Mouse (Mus musculus) MEL (cell line): Measurements from ENCODE around the gene Pih1d2. TPM values are rescaled to one million over a fixed set of nuclear protein-coding genes. Genes with fewer than 3 reads are reported as not detected.

Experiments
- DNase-seq: peaks from one replicate; pipeline ENCODE4 v3.0.0; 2011; ENCODE audit warnings: low read depth, low spot score
- H3K27ac ChIP-seq: 2 replicates; pipeline ENCODE4 v1.5.1; 2012; ENCODE audit warnings: low read depth, mild to moderate bottlenecking, control low read depth, low read length, moderate library complexity; ENCODE audit not compliant: control insufficient read depth
- H3K27me3 ChIP-seq, 2 experiments: fragments of 150-350 bp in 1 of 2; sonication (generic) in 1 of 2; 2 replicates each; pipeline ENCODE4 v1.6.1; 2012; ENCODE audit warnings: low read length in 2 of 2, mild to moderate bottlenecking in 2 of 2, improper control_type of control experiment in 1 of 2, moderate library complexity in 1 of 2; ENCODE audit not compliant: insufficient read depth in 2 of 2, control insufficient read depth in 1 of 2
- H3K36me3 ChIP-seq, 2 experiments: 2 replicates each; pipeline ENCODE4 v1.6.1; 2012 to 2014; ENCODE audit warnings: low read length in 2 of 2, improper control_type of control experiment in 1 of 2, inconsistent platforms in 1 of 2, mild to moderate bottlenecking in 1 of 2; ENCODE audit not compliant: insufficient read depth in 2 of 2, control insufficient read depth in 1 of 2
- H3K4me1 ChIP-seq, 2 experiments: fragments of 150-350 bp in 1 of 2; sonication (generic) in 1 of 2; 2 replicates each; pipeline ENCODE4 v1.6.1; 2012; ENCODE audit warnings: low read length in 2 of 2, improper control_type of control experiment in 1 of 2, mild to moderate bottlenecking in 1 of 2; ENCODE audit not compliant: insufficient read depth in 2 of 2, control insufficient read depth in 1 of 2
- H3K4me3 ChIP-seq, 2 experiments: fragments of 150-350 bp in 1 of 2; sonication (generic) in 1 of 2; 2 replicates each; pipeline ENCODE4 v1.5.1; 2012; ENCODE audit warnings: low read depth in 2 of 2, low read length in 2 of 2, mild to moderate bottlenecking in 2 of 2, moderate library complexity in 2 of 2, control low read depth in 1 of 2, improper control_type of control experiment in 1 of 2; ENCODE audit not compliant: control insufficient read depth in 1 of 2, insufficient read depth in 1 of 2
- H3K79me2 ChIP-seq: 2 replicates; pipeline ENCODE4 v1.6.1; 2012; ENCODE audit warnings: mild to moderate bottlenecking, low read length, moderate library complexity; ENCODE audit not compliant: control insufficient read depth, poor library complexity, insufficient read depth
- H3K9ac ChIP-seq: 2 replicates; pipeline ENCODE4 v1.6.1; 2012; ENCODE audit warnings: low read depth, mild to moderate bottlenecking, control low read depth, low read length, moderate library complexity; ENCODE audit not compliant: control insufficient read depth, poor library complexity, severe bottlenecking
- H3K9me3 ChIP-seq: fragments of 150-350 bp; sonication (generic); replicated peaks from 2 replicates; pipeline ENCODE4 v1.6.1; 2012; ENCODE audit warnings: mild to moderate bottlenecking, low read length, improper control_type of control experiment, moderate library complexity; ENCODE audit not compliant: insufficient read depth
- BHLHE40 ChIP-seq: IDR thresholded peaks from 2 replicates; pipeline ENCODE4 v1.6.1; 2012; ENCODE audit warnings: low read depth, mild to moderate bottlenecking, inconsistent platforms, low read length, improper control_type of control experiment, borderline replicate concordance
- CHD1 ChIP-seq: IDR thresholded peaks from 2 replicates; pipeline ENCODE4 v1.6.1; 2012; ENCODE audit warnings: low read depth, mild to moderate bottlenecking, inconsistent platforms, low read length, improper control_type of control experiment
- CHD2 ChIP-seq: IDR thresholded peaks from 2 replicates; pipeline ENCODE4 v1.6.1; 2011; ENCODE audit warnings: low read length, improper control_type of control experiment
- CTCF ChIP-seq, 3 experiments: IDR thresholded peaks in 2 of 3; conservative IDR thresholded peaks in 1 of 3; 2 replicates each; pipeline ENCODE4 v1.5.1; 2011 to 2012; ENCODE audit warnings: low read length in 3 of 3, low read depth in 2 of 3, mild to moderate bottlenecking in 2 of 3, improper control_type of control experiment in 1 of 3, inconsistent platforms in 1 of 3, mixed read lengths in 1 of 3, moderate library complexity in 1 of 3; ENCODE audit not compliant: control insufficient read depth in 1 of 3, insufficient read depth in 1 of 3, poor library complexity in 1 of 3, severe bottlenecking in 1 of 3
- E2F4 ChIP-seq: IDR thresholded peaks from 2 replicates; pipeline ENCODE4 v1.6.1; 2011; ENCODE audit warnings: low read depth, low read length, improper control_type of control experiment, borderline replicate concordance
- EP300 ChIP-seq, 2 experiments: IDR thresholded peaks; 2 replicates each; pipeline ENCODE4 v1.6.1; 2011; ENCODE audit warnings: improper control_type of control experiment in 2 of 2, low read length in 2 of 2, low read depth in 1 of 2, mild to moderate bottlenecking in 1 of 2
- ETS1 ChIP-seq: IDR thresholded peaks from 2 replicates; pipeline ENCODE4 v1.6.1; 2012; ENCODE audit warnings: low read depth, mild to moderate bottlenecking, inconsistent platforms, low read length, improper control_type of control experiment, moderate library complexity
- GABPA ChIP-seq: IDR thresholded peaks from 2 replicates; pipeline ENCODE4 v1.6.1; 2012; ENCODE audit warnings: low read depth, mild to moderate bottlenecking, inconsistent platforms, low read length, improper control_type of control experiment, moderate library complexity
- GATA1 ChIP-seq: IDR thresholded peaks from 2 replicates; pipeline ENCODE4 v1.6.1; 2011; ENCODE audit warnings: low read depth, low read length, improper control_type of control experiment
- JUND ChIP-seq: IDR thresholded peaks from 2 replicates; pipeline ENCODE4 v1.6.1; 2011; ENCODE audit warnings: low read depth, mild to moderate bottlenecking, improper control_type of control experiment, low read length
- KAT2A ChIP-seq: conservative IDR thresholded peaks from 2 replicates; pipeline ENCODE4 v1.6.1; 2012; ENCODE audit warnings: low read depth, low read length, improper control_type of control experiment, inconsistent platforms
- MAFK ChIP-seq: IDR thresholded peaks from 2 replicates; pipeline ENCODE4 v1.6.1; 2011; ENCODE audit warnings: low read depth, mild to moderate bottlenecking, low read length, improper control_type of control experiment, borderline replicate concordance
- MEF2A ChIP-seq: IDR thresholded peaks from 2 replicates; pipeline ENCODE4 v1.6.1; 2014; ENCODE audit warnings: low read depth, mild to moderate bottlenecking, inconsistent platforms, low read length, improper control_type of control experiment; ENCODE audit not compliant: poor library complexity, insufficient replicate concordance, severe bottlenecking; ENCODE audit errors: extremely low read depth
- MXI1 ChIP-seq: IDR thresholded peaks from 2 replicates; pipeline ENCODE4 v1.6.1; 2011; ENCODE audit warnings: mild to moderate bottlenecking, low read depth, low read length, improper control_type of control experiment
- MYB ChIP-seq: IDR thresholded peaks from 2 replicates; pipeline ENCODE4 v1.6.1; 2011; ENCODE audit warnings: mild to moderate bottlenecking, low read depth, low read length, improper control_type of control experiment
- MYC ChIP-seq: IDR thresholded peaks from 2 replicates; pipeline ENCODE4 v1.6.1; 2011; ENCODE audit warnings: low read depth, mild to moderate bottlenecking, low read length, improper control_type of control experiment, moderate library complexity
- POLR2A ChIP-seq, 2 experiments: IDR thresholded peaks; 2 replicates each; pipeline ENCODE4 v1.6.1; 2011 to 2012; ENCODE audit warnings: low read length in 2 of 2, mild to moderate bottlenecking in 2 of 2, control low read depth in 1 of 2, improper control_type of control experiment in 1 of 2, low read depth in 1 of 2, moderate library complexity in 1 of 2; ENCODE audit not compliant: control insufficient read depth in 1 of 2, insufficient read depth in 1 of 2, poor library complexity in 1 of 2
- POLR2AphosphoS2 ChIP-seq: IDR thresholded peaks from 2 replicates; pipeline ENCODE4 v1.6.1; 2011; ENCODE audit warnings: low read length, improper control_type of control experiment
- POLR2AphosphoS5 ChIP-seq: IDR thresholded peaks from 2 replicates; pipeline ENCODE4 v1.6.1; 2012; ENCODE audit warnings: low read depth, borderline replicate concordance, mild to moderate bottlenecking, inconsistent platforms, low read length, moderate library complexity, mixed read lengths
- RAD21 ChIP-seq: IDR thresholded peaks from 2 replicates; pipeline ENCODE4 v1.6.1; 2011; ENCODE audit warnings: mild to moderate bottlenecking, low read depth, low read length, improper control_type of control experiment
- RCOR1 ChIP-seq: IDR thresholded peaks from 2 replicates; pipeline ENCODE4 v1.6.1; 2012; ENCODE audit warnings: low read depth, mild to moderate bottlenecking, inconsistent platforms, low read length, improper control_type of control experiment
- SIN3A ChIP-seq: IDR thresholded peaks from 2 replicates; pipeline ENCODE4 v1.6.1; 2012; ENCODE audit warnings: low read length, improper control_type of control experiment, inconsistent platforms
- SMC3 ChIP-seq: IDR thresholded peaks from 2 replicates; pipeline ENCODE4 v1.6.1; 2011; ENCODE audit warnings: low read depth, low read length, improper control_type of control experiment
- TAL1 ChIP-seq: IDR thresholded peaks from 2 replicates; pipeline ENCODE4 v1.6.1; 2012; ENCODE audit warnings: mild to moderate bottlenecking, inconsistent platforms, low read length, moderate library complexity, mixed read lengths
- TBP ChIP-seq: IDR thresholded peaks from 2 replicates; pipeline ENCODE4 v1.8.0; 2011; ENCODE audit warnings: low read depth, low read length, improper control_type of control experiment
- TCF12 ChIP-seq: IDR thresholded peaks from 2 replicates; pipeline ENCODE4 v1.6.1; 2014; ENCODE audit warnings: low read depth, mild to moderate bottlenecking, inconsistent platforms, low read length, improper control_type of control experiment, moderate library complexity
- USF1 ChIP-seq: IDR thresholded peaks from 2 replicates; pipeline ENCODE4 v1.6.1; 2014; ENCODE audit warnings: low read depth, mild to moderate bottlenecking, inconsistent platforms, low read length, improper control_type of control experiment, moderate library complexity
- USF2 ChIP-seq, 2 experiments: IDR thresholded peaks; 2 replicates each; pipeline ENCODE4 v1.6.1; 2011 to 2012; ENCODE audit warnings: improper control_type of control experiment in 2 of 2, low read length in 2 of 2, borderline replicate concordance in 1 of 2, inconsistent platforms in 1 of 2, low read depth in 1 of 2, mild to moderate bottlenecking in 1 of 2; ENCODE audit not compliant: insufficient read depth in 1 of 2
- ZC3H11A ChIP-seq: IDR thresholded peaks from 2 replicates; pipeline ENCODE4 v1.6.1; 2012; ENCODE audit warnings: low read depth, mild to moderate bottlenecking, inconsistent platforms, low read length, improper control_type of control experiment
- ZKSCAN1 ChIP-seq: IDR thresholded peaks from 2 replicates; pipeline ENCODE4 v1.6.1; 2012; ENCODE audit warnings: low read depth, mild to moderate bottlenecking, inconsistent platforms, low read length, improper control_type of control experiment, moderate library complexity
- ZMIZ1 ChIP-seq: IDR thresholded peaks from 2 replicates; pipeline ENCODE4 v1.6.1; 2012; ENCODE audit warnings: low read depth, mild to moderate bottlenecking, inconsistent platforms, low read length, improper control_type of control experiment, moderate library complexity
- polyA plus RNA-seq, 2 experiments: library from polyadenylated mRNA; stranded (reverse) in 1 of 2; unstranded in 1 of 2; fragments of >175 nt in 1 of 2; fragments of >200 nt in 1 of 2; gene quantifications; 2 replicates each; pipeline versions ENCODE4 v1.2.1 to v1.2.4; 2012; ENCODE audit warnings: low replicate concordance in 2 of 2, low read depth in 1 of 2; ENCODE audit not compliant: insufficient read length in 2 of 2, insufficient read depth in 1 of 2, missing spikeins in 1 of 2
- total RNA-seq: library from RNA; depleted of rRNA; stranded (reverse); fragments of 300-350 nt; gene quantifications from 2 replicates; pipeline ENCODE4 v1.2.3, GENCODE M21; 2012

The Pih1d2 gene
- total and polyA plus RNA-seq, 3 experiments: 4.6 to 5.3 TPM; not detected in 1

DNA sequence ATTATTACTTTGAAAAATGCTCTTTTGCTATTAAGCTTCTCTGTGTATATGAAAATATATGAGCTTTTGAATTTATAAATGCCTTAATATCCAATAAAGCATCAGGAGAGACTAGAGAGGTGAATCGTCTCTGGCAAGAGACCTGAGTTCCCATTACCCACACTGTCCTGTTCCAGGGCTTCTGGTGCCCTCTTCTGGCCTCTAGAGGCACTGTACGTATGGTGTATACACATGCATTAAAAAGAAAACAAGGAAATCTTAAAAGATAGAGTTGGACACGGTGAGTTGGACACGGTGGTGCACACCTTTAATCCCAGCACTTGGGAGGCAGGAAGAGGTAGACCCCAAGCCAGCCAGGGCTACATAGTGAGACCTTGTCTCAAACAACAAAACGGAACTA, 53.6 kb downstream of the Pih1d2 start:
- Histone ChIP-seq H3K4me1 (no peaks in the 10 kb centered on the region), H3K9me3 (no peaks in the 10 kb centered on the region), H3K27me3 (peaks cover 3 to 4% of the 10 kb centered on the region in 2 experiments; a peak in 3 of 4 replicates), H3K79me2 (no peaks in the 10 kb centered on the region), H3K9ac (no peak overlapping the region), H3K4me3 (no peak overlapping the region), H3K27ac (no peak overlapping the region), H3K36me3 (no peaks in the 10 kb centered on the region)
- no peak for TF ChIP-seq MAFK
- peak; percentile 73 for TF ChIP-seq SMC3
- no peak for TF ChIP-seq MYB
- no peak for TF ChIP-seq RCOR1
- TF ChIP-seq TBP: no peak
- TF ChIP-seq KAT2A: no peak
- TF ChIP-seq MYC: no peak
- no peak for TF ChIP-seq GATA1
- TF ChIP-seq MEF2A: no peak
- TF ChIP-seq E2F4: no peak
- TF ChIP-seq POLR2AphosphoS2: no peak
- peak; percentile 75 for TF ChIP-seq ZC3H11A
- TF ChIP-seq JUND: no peak
- no peak for TF ChIP-seq TAL1
- no peak for TF ChIP-seq ZKSCAN1
- no peak for TF ChIP-seq CHD1
- TF ChIP-seq POLR2A (IDR thresholded peaks at IDR 0.05; ENCODE audit: control insufficient read depth in 1 of 2, insufficient read depth in 1 of 2, low read depth in 1 of 2, low read length in 2 of 2, poor library complexity in 1 of 2): no peak
- TF ChIP-seq RAD21: peak; percentile 85
- TF ChIP-seq GABPA: no peak
- no peak for TF ChIP-seq SIN3A
- no peak for TF ChIP-seq TCF12
- TF ChIP-seq USF1: no peak
- peak; percentile 78 to 88 (median 79) for TF ChIP-seq CTCF (IDR thresholded peaks at IDR 0.05 in 2 of 3, conservative IDR thresholded peaks at IDR 0.05 in 1 of 3; ENCODE audit: control insufficient read depth in 1 of 3, insufficient read depth in 1 of 3, low read depth in 2 of 3, low read length in 3 of 3, poor library complexity in 1 of 3, severe bottlenecking in 1 of 3)
- TF ChIP-seq POLR2AphosphoS5: no peak
- TF ChIP-seq EP300 (IDR thresholded peaks at IDR 0.05; ENCODE audit: low read depth in 1 of 2, low read length in 2 of 2): no peak
- no peak for TF ChIP-seq ZMIZ1
- TF ChIP-seq MXI1: no peak
- TF ChIP-seq ETS1: no peak
- no peak for TF ChIP-seq CHD2
- TF ChIP-seq USF2 (IDR thresholded peaks at IDR 0.05; ENCODE audit: borderline replicate concordance in 1 of 2, insufficient read depth in 1 of 2, low read depth in 1 of 2, low read length in 2 of 2): no peak
- TF ChIP-seq BHLHE40: no peak
- DNase-seq: peak; percentile 81
